Mouse (Mus musculus) lung, postnatal 0 days (tissue): ENCODE data around the gene Zmat3.

ENCODE experiments used
- CTCF ChIP-seq: IDR thresholded peaks from 2 replicates; pipeline ENCODE4 v1.5.1; 2016; ENCODE audit warnings: antibody characterized with exemption, mild to moderate bottlenecking
- EP300 ChIP-seq: IDR thresholded peaks from 2 replicates; pipeline ENCODE4 v1.6.1; 2016; ENCODE audit warnings: antibody characterized with exemption, mild to moderate bottlenecking, control low read depth

GRCm38 (mm10) chr3:32338231-32338630 is 27.6 kb downstream of the Zmat3 start:
- no peak for TF ChIP-seq CTCF
- TF ChIP-seq EP300, result no peak
